Mouse (Mus musculus): ENCODE measurements around the gene Neurog3. TPM values are rescaled to one million over a fixed set of nuclear protein-coding genes. Genes with fewer than 3 reads are reported as not detected.

The Neurog3 gene
- polyA plus RNA-seq, 1 experiment from 2014 or later = 7.5 TPM

Other genes with a start within 250 kb of the Neurog3 start
- 2.9 and 3.5 TPM in 2 replicates for gene Col13a1, start 154.0 kb upstream of the Neurog3 start, polyA plus RNA-seq (2016; fragmentation: Nextera tagmentation; extraction: Ambion mirVana)
- 48.4 and 56.5 TPM in 2 replicates for gene Fam241b, start 10.8 kb downstream of the Neurog3 start, polyA plus RNA-seq (2016; fragmentation: Nextera tagmentation; extraction: Ambion mirVana)
- gene Tspan15, start 98.2 kb downstream of the Neurog3 start, polyA plus RNA-seq (2016; fragmentation: Nextera tagmentation; extraction: Ambion mirVana) = 14.4 and 15.5 TPM in 2 replicates
- gene Tacr2, start 119.3 kb downstream of the Neurog3 start, polyA plus RNA-seq (2016; fragmentation: Nextera tagmentation; extraction: Ambion mirVana) = not detected in 2 replicates
- gene Hk1, start 246.8 kb downstream of the Neurog3 start, polyA plus RNA-seq (2016; fragmentation: Nextera tagmentation; extraction: Ambion mirVana) = 59.9 and 64.7 TPM in 2 replicates